Mouse (Mus musculus) spleen, postnatal 14 days (tissue): ENCODE measurements around the gene Chchd6.

ENCODE experiments used
- DNase-seq, 2 experiments: peaks; one replicate each; pipeline ENCODE4 v3.0.0; 2021 to 2022; ENCODE audit warnings: low spot score in 2 of 2

Chchd6 gene

GRCm38 (mm10) chr6:89359771-89360708 lies 235.4 kb downstream of the Chchd6 start:
- no peak for DNase-seq

- DNase-seq = no peak
Measured at GRCm38 (mm10) chr6:89359192-89359591, 236.3 kb downstream of the Chchd6 start.

GRCm38 (mm10) chr6:89355661-89356060 lies 239.8 kb downstream of the Chchd6 start:
- DNase-seq = no peak

- no peak for DNase-seq
Measured at GRCm38 (mm10) chr6:89354726-89355125, 240.7 kb downstream of the Chchd6 start.

DNA sequence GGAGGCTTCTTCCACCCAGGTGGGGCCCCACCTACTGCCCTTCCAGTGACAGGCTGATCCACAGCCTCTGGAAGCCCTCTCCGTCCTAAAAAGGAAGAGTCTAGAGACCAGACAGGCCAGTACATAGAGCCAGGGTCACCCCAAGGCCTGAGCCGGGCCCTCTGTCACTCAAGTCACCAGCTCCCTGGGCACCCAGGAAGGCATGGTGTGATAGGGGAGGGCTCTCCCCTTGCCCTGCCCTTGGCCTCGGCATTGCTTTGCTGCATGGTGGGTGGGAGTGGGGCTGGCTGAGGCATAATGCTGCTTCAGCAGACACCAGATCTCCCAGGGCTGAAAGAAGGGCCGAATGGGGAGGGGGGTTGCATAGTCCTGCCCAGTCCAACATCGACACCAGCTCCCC lies 241.4 kb downstream of the Chchd6 start:
- DNase-seq = no peak

GRCm38 (mm10) chr6:89353101-89353500 lies 242.4 kb downstream of the Chchd6 start:
- no peak for DNase-seq

- no peak for DNase-seq
Measured at GRCm38 (mm10) chr6:89351441-89352137, 243.9 kb downstream of the Chchd6 start.

DNA sequence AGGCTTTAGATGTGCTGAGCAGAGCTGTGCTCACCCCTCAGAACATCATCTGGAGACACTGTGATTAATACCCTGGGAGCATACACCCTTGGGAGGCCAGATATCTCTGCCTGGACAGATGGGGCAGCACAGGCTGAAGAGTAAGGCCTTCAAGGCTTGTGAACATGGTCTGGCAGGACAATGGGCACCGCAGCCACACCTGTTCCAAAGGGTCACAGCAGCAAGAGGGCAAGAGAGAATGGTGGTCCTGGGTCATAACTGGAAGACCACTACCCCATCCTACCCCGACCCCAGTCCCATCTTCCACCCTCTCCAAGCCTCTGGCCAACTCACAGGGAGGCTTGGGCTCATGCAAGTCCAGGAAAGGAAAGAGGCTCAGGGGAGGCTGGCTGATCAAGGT lies 244.9 kb downstream of the Chchd6 start:
- DNase-seq = no peak

DNA sequence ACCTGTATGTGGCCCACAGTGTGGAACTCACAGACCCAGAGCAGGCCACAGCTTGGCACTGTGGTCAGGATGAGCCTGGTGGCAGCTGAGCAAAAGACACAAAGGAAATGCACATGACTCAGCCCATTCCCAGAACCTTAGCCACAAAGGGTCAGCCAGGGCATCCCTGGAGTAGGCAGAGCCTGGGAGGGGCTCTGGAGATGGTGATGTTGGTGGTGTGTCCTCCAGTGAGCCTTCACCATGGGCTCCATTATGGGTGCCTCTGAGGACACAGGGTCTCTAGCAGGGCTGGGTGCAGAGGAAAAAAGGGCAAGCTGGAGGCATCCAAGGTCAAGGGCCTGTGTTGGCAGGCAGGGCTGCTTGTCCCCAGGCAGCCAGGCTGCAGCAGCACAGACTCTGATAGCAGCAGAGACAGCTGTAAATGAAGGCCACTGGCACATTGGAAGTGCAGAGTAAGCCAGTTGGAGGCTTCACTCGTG lies 245.4 kb downstream of the Chchd6 start:
- no peak for DNase-seq

- no peak for DNase-seq
Measured at GRCm38 (mm10) chr6:89348363-89348762, 247.1 kb downstream of the Chchd6 start.

- DNase-seq = no peak
Measured at GRCm38 (mm10) chr6:89347792-89348191, 247.7 kb downstream of the Chchd6 start.

DNA sequence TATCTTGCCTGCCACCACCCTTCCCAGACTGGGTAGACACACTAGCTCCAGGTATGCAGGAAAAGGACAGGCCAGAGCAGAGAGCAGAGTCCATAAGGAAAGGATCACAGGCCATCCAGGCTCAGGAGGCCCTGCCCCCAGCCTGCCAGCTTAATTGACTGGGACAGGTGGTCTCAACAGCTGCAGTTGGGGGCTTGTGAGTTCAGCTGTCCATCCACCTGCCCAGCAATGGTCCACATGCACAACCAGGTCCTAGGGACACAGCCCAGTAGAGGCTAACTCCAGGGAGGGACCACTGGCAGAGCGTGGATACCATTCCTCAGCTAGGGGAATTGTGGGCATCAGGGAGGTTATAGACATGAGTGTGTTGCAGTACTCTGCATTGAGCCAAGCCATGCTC lies 249.6 kb downstream of the Chchd6 start:
- no peak for DNase-seq

DNA sequence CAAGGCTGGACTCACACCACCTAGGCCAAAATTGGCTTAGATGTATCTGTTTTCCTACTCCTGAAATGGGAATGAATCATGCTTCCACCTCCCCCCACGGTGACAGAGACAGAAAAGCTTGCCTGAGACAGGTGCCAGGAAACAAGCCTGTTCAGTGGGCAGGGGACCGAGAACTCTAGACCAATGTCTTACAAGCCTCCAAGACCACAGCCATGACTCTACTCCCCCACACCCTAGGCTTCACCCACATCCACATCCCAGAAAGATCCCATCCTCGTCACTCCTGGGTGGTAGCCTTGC lies 250.0 kb downstream of the Chchd6 start:
- no peak for DNase-seq

DNA sequence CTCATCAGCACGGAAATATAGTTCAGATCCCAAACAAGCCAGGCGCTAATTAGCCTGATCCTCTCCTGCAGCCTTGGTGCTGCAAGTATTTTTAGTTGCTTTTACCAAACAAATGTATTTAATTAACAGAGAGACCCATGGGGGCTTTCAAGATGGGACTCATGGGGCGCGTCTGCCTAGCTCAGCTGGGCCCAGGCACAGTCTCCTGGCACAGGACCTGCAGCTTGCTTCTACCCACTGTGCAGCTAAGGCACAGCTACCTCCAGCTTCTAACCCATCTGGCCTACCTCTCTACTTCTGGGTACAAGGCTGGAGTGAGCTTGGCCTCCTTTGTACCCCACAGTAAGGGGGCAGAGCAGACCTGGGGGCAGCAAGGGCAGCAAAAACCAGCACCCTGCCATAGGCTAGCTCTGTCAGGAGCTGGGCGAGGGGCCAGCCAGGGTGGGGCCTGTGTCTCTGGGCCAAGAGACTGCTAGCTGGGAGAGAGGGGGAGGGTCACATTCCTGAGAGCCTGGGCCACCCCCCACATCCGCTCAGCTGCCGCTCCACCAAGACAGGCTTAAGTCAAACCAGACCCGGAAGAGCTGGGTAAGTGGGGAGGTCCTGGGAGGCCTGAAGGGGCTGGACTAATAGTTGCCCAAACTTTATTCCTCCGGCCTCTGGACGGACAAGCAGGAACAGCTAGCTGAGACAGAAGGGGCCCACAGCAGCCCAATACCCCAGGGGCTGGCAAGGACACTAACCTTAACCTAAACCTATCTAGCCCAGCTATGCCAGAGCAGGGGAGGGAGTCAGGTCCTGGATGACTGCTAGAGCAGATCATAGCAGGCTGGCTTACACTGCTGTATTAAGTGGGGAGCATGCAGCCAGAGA lies 250.6 kb downstream of the Chchd6 start:
- peak in 1 of 2 experiments; percentile 19 for DNase-seq

GRCm38 (mm10) chr6:89341981-89342380 lies 253.5 kb downstream of the Chchd6 start:
- no peak for DNase-seq

DNA sequence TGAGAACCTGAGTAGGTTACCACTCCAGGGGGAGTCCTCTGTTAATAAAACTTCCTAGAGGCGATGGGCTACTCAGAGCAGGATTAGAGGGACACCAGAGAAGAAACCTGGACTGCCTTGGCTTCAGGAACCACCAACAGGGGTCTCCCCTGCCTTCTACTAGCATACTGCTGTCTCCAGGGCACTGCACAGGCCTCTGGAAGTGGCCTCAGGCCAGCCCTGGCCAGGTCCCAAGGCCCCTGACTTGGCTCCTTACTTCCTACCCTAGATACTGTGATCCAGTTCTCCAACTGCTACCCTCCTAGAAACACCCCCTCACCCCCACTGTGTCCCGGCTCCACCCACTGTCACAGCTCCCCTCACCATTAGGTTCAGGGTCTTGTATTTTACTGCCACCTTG lies 256.0 kb downstream of the Chchd6 start:
- no peak for DNase-seq

DNA sequence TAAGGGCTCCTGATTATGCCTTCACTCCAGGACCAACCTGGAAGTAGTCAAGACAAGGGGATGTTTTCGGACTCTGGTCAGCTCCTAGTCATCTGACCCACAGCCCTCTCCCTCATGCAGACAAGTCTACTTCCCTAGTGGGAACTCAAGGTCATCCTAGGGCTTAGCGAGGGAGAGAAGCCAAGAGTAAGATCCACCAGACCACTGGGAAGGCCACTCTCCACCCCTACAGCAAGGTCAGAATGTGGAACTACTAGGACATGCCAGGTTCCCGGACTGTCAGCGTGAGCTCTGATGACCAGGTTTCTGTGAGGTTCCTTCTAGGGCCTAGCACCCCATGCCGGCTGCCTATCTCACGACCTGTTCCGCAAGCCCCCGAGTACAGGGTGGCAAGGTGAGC lies 256.7 kb downstream of the Chchd6 start:
- no peak for DNase-seq

GRCm38 (mm10) chr6:89337574-89337973 lies 257.9 kb downstream of the Chchd6 start:
- DNase-seq = no peak

DNA sequence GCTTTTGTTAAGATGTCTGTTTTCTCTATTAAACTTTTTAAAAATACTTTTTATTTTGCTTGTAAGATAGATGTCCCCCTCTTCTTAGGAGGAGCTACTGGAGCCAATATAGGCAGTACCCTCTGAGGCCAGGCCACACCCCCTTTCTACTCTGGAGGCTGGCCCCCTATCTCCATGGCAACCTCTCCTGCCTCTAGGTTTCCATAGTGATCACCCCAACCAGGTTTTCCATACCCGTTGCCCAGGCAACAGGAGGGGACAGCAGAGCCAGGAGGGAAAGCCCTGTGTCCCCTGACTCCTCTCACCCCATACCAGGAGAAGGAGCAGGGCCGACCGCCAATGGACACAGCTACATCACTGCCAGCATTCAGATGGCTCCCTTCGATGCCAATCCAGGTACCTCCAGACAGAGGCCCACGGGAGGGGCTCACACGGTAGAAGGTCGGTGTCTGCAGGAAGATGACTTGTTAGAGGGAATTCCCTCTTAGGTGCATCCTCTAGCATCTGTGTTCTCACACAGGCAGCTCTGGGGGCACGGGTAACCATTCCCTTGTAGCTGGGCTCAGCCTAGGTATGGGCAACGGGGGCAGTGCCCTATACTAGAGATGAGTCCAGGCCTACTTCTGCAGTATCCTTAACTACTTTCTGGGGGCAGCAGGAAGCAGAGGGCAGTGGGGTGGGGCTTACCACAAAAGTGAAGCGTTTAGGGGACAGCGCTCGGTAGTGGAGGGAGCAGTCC lies 261.3 kb downstream of the Chchd6 start:
- DNase-seq = no peak
